Mouse (Mus musculus): Measurements from ENCODE around the gene Nlrp3.
"Not testable (repeated sequence)": the region's sequence is repeated elsewhere in the genome, so short reads cannot be mapped to it uniquely, and the experiment has no call there.

Nlrp3 gene

DNA sequence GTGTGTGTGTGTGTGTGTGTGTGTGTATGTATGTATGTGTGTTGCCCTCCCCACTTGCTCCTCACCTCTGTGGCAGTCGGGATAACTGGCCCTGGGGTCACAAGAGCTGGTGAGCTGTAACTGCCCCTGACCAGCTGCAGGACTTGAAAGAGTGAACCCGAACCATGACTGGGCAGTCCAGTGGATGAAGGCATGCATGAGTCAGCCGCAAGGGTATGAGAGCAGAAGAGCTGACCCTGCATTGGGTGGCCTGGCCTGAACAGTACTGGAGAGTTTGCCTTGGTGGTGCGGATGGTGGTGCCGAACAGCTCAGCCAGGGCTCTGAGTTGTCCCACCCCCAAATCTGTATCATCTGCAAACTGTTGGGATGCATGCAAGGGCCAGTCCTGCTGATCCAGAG is 9.8 kb upstream of the Nlrp3 start:
- intact Hi-C loops (cut with DNase I) = no loop called here

DNA sequence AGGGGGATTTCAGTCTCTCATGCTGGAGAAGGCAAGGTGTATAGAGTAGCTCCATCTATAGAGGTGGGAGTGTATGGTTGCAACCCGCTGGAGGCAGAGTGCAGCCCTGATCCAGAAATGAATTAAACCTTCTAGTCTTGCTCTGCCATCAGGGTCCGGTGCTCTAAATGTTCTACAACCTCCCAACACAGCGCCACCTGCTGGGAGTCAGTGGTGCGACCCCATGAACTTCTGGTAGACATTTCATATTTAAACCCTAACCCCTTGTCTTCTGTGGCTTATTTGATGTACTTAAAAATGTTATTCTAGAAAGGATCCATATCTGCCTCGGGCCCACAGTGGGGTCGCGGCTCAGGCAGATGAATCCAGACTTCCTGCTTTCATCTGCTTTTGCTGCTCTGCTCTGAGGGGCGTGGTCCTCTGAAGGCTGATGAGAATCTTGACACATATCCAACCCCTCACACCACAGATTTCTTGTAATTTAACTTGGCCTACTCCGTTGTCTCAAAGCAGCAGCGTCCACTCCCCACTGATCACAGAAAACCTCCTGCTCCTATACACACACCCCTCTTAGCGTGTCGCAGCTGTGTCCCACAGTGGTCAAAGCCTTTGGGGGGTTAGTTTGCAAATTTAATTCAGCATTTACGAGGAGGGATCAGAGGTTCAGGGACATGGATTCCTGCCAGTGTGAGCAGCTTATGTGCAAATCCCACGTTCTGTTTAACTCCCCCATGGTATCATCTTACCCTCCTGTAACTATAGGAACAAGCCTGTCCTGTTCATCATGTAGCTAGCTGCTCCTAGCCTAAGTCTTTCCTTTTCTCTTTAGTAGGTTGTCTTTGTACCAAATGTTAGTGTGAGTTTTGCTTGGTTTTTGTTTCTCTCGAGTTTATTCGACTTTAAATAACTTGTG is 3.9 kb upstream of the Nlrp3 start:
- intact Hi-C loops (cut with DNase I) = no loop called here

DNA sequence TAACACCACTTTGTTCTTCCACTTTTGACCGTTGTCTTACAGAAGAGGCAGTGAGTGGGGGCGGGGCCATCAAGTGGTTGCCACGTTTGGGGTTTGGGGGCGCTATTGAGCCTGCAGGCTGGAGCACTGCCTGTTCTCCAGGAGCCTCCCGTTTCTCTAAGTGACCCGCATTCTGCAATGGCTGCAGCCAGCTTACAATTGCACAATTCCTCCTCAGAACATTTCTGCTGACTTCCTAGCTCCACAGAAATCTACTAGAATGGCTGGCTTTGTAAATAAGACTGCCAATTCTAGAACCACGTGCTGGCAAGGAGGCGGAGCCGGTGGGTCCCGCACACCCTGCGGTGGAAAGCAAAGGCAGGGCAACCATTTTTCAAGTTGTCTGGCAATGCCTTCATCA is 3.0 kb upstream of the Nlrp3 start:
- intact Hi-C loops (cut with DNase I) = no loop called here

DNA sequence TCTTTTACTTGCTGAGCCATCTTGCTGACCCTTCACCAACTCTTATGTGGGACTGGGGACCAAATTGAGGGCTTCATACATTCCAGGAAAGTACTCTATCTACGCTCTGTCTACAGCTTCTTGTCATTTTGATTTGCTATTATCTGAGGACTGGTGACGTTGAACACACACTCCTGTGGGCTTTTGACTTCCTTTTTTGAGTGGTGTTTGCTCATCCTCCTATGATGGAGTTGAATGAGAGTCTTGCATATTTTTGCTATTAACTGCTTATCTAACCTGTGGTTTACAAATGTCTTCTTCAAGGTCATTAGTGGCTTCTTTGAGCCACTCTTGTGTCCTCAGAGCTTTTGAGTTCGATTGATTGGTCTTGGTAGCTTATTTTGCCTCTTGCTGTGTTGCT is 1.2 kb upstream of the Nlrp3 start:
- intact Hi-C loops (cut with DNase I) = no loop called here

DNA sequence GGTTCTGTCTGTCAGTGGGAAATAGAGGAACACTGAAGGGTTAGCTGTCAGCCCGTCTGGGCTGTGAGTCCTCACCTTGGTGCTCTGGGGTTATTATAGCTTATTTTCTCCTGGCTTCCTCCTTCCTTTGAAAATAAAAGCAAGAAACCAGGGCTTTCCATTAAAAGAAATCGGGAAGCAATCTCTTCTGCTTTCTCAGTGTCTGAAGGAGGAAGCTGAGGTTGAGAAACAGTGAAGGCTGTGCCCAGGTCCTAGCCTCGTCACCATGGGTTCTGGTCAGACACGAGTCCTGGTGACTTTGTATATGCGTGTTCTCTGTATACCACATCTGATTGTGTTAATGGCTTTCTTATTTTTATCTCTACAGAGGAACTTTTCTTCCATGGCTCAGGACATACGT is 1.1 kb downstream of the Nlrp3 start:
- intact Hi-C loops (cut with DNase I) = no loop called here

DNA sequence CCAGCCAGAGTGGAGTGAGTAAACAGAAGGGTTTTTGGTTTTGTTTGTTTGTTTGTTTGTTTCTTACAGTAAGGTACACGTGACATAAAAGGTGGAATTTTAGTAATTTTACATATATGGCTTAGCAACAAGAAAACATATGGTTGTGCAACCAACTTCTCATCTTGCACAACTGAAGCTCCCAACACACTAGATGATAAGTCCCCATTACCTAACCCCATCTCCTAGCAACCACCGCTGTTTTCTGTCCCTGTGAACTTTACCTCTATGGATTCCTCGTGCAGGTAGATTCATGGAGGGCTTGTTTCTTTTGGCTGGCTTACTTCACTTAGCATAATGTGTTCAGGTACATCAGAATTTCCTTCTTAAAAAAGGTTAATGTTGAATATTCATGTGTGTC is 2.0 kb downstream of the Nlrp3 start:
- intact Hi-C loops (cut with DNase I) = no loop called here

DNA sequence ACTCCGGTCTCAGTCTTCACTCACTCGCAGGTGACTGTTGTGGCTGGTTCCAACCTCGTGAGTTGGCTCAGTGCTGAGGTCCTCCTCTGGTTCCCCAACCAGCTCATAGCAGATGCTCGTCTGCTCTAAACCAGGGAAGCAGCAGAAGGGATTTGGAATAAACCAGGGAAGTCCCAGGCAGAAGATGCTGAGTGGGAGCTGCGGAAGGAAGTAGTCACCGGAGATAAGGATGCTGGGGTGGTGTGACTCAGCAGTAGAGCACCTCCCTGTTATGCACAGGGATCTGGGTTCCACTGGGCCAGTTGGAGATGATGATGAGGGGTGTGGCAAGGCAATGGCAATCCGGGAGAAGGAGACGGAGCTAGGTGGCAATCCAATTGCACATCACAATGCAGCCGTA is 2.6 kb downstream of the Nlrp3 start:
- intact Hi-C loops (cut with DNase I) = no loop called here

DNA sequence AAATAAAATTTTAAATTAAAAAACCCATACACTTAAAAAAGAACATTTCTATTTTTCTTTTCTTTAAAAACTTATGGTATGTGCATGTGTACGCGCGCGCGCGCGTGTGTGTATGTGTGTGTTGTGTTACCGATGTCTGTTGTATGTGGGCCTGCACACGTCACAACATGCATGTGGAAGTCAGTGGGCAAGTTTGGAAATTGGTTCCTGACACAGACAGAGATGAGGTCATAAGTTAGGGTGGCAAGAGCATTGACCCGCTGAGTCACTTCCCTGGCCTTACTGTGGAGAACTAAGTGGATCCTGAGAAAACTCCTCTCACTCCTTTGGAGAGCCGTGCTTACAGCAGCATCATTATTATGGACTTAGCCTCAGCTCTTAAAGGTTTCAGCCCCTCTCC is 12.8 kb downstream of the Nlrp3 start:
- intact Hi-C loops (cut with DNase I) = no loop called here

DNA sequence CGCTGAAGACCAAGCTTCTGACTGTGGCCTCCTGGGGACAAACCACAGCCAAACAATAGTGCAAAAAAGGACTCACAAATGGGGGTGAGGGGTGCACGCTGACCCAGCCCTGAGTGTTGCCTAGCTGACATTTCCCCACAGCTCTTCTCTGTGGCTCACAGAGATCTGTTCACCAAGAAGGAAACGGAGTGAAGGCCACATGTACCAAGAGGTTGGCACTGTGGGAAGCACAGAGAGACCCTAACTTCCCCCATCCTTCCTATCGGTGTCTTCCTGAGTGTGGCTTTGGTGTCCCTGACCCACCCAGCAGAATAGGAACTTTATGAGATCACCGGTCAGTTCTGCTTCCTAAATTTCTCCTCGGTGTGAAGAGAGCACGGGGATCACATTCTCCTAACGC is 13.2 kb downstream of the Nlrp3 start:
- intact Hi-C loops (cut with DNase I) = no loop called here

DNA sequence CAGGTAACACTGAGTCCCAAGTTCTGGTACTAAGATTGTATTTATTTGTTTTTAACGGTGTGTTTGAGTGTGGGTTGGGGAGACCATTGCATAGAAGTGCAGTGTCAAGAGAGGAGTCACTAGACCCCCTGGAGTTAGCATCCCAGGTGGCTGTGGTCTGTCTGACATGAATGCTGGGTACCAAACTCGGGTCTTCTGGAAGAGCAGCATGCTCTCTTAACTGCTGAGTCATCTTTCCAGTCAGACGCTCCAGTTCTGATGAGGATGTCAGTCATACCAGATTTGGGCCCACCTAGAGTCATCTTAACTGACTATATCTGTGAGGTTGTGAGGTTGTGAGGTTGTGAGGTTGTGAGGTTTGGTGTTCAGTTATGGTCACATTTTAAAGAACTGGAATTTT is 19.5 kb downstream of the Nlrp3 start:
- intact Hi-C loops (cut with DNase I) = no loop called here

DNA sequence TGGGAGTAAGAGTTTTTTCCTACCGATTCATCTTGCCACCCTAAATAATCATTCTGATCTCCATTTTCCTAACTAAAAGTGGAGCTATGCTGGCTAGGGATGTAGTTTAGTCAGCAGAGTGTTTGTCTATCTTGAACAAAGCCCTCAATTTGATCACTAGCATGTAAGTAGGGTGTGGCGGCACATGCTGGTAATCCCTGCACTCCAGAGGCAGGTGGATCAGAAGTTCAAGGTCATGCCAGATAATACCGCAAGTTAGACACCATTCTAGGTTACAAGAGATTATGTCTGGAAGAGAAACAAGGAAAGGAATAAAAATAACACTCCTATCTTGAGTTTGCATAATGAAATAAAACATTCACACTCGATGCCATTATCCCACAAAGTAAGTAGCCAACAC is 21.0 kb downstream of the Nlrp3 start:
- intact Hi-C loops (cut with DNase I) = no loop called here

DNA sequence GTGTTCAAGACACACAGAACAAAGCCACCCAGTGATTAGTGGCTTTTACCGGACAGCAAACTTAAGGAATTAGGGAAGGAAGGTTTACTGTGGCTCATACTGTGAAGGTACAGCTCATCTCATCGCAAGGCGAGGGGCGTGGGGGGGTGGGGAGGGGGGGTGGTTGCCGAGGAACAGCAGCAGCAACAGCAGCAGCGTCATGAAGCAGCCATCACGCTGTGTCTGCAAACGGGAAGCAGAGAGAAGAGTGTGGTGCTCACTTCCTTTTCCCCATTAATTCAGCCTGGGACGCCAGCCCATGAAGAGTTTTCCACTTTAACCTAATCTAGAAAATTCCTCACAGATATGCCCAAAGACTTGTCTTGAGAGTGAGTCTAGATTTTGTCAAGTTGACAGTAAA is 21.5 kb downstream of the Nlrp3 start:
- intact Hi-C loops (cut with DNase I) = no loop called here

DNA sequence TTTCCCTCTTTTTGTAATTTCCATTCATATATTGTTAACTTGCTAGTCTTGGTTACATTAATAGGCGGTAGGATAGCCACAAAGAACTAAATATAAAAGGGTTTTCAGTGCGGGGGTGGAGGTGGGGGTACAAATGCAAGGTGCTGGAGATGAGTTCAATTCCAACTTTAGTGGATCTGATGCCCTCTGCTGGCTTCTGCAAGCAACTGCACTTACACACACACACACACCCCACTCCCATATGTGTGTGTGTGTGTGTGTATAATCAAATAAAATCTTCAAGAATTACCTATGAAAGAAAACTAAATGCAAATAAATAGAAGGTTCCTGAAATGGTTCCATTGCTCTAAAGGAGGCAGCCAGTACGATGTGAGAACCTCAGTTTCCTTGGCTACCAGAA is 27.9 kb downstream of the Nlrp3 start:
- intact Hi-C loops (cut with DNase I) = loop anchor here (1.0 kb wide), 1 partner anchor 44 kb away; no protein-coding TSS in a partner anchor

DNA sequence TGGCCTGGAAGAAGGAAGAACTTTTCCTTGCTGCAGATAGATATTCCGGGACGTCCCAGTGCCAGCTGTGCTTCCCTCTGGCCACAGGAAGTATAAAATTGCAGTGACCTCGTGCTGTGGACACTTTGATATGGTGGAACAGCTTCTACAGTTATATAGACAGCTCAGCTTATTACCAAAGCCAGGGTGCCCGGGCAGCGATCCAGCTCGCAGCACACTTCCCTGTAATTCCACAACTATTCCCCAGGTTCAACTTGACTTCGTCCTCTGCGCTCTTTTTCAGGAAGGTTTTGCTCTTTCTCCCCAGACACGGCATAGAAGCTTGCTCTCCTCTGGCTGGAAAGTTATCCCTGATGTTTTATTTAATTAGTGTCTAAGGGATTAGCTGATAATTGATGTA is 34.4 kb downstream of the Nlrp3 start:
- intact Hi-C loops (cut with DNase I) = no loop called here

DNA sequence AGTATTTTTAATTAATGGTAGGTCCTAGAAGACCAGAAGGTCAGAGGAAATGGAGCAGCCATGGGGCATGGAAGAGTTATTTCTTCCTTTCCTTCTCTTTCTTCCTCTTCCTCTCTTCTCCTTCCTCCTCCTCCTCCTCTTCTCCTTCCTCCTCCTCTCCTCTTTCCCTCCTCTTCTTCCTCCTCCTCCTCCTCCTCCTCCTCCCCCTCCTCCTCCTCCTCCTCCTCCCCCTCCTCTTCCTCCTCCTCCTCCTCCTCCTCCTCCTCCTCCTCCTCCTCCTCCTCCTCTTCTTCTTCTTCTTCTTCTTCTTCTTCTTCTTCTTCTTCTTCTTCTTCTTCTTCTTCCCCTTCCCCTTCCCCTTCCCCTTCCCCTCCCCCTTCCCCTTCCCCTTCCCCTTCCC is 34.8 kb downstream of the Nlrp3 start, which contains the start of gene Olfr222:
Gene Olfr222 (minus strand): TSS at position 101 of the 400 bp plus-strand sequence.
- intact Hi-C loops (cut with DNase I) = not testable (repeated sequence)

DNA sequence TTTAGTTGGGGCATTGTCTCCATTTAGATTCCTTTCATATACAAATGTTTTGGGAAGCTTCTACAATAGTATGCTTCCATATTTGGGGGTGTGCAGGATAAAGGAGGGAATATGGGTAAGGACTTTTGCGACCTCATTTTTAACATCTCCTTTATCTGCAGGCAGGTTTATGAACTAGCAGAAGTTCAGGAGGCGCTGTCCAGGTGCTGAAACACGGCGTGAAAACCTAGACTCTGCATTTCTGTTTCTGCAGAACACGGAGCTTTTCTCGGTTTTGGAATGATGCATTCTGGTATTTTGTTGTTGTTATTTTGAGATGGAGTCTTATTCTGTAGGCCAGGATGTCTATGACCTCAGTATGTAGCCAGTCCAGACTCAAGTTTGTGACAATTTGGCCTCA is 43.2 kb downstream of the Nlrp3 start:
- intact Hi-C loops (cut with DNase I) = no loop called here

DNA sequence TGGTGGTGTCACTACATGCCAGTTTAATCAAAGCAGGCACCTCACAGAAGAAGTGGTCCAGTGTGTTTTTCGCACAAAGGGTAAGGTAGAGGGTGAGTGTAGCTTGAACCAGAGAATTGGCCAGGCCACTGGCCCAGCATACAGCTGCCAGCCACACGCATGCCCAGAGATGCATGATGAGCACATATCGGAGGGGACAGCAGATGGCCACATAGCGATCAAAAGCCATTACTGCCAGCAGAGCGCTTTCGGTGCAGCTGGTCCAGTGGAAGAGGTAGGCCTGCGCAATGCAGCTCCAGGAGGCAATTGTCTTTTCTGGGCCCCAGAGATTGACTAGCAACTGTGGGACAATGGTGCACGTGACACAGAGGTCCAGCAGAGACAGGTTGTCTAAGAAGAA is 48.1 kb downstream of the Nlrp3 start:
- intact Hi-C loops (cut with DNase I) = no loop called here

DNA sequence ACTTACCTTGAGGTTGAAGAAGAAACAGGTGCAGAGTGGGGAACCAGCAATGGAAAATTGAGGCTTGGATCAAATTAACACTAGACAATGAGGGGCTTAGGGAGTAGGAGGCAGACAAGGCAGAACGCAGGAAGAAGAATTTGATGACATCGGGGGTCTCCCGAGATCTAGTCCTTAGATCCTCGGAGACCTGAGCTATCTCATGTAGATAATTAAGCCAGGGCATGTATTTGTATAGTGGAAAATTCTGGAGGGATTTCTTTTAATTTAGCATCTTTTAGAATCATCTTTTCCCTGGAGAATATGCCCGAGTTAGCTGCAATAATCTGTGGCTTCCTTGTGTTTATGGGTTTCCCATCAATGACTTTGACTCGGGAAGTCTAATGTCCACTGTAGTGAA is 51.8 kb downstream of the Nlrp3 start, which contains the start of gene Olfr223:
Gene Olfr223 (minus strand): TSS at position 101 of the 400 bp plus-strand sequence.
- intact Hi-C loops (cut with DNase I) = no loop called here

DNA sequence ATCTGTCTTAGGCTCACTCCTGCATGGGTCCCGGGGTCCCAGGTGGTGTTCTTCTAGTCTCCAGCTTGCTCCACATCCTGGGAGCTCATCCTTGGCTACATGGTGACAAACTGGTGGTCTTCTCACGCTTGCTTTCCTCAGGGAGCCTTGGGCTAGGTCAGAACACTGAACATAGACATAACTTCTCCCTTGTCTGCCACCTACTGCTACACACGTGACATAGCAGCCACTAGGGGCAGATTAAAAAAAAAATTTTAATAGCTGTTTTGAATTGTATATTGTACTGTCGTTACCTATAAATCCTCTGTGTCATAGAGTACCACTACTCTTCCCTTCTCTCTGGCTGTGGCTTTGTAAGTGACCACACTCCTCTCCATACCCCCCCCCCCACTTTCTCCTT is 54.7 kb downstream of the Nlrp3 start:
- intact Hi-C loops (cut with DNase I) = no loop called here

DNA sequence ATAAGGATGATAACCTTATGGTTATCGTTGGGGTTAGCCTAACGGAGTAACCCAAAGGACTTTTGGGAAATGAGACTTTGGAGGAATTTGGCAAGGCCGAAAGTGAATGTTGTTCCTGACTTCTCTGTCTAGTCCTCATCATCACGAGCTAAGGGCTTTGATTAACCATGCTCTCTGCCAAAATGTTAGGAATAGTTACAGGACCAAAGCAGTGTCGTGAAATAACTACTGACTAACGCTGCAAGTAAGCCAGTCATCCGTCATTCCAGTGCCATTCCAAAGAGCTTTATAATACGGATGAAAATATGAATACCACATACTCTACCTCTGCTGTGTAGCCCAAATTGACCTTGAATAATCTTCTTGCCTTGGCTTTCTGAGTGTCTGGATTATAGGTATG is 55.6 kb downstream of the Nlrp3 start:
- intact Hi-C loops (cut with DNase I) = no loop called here

DNA sequence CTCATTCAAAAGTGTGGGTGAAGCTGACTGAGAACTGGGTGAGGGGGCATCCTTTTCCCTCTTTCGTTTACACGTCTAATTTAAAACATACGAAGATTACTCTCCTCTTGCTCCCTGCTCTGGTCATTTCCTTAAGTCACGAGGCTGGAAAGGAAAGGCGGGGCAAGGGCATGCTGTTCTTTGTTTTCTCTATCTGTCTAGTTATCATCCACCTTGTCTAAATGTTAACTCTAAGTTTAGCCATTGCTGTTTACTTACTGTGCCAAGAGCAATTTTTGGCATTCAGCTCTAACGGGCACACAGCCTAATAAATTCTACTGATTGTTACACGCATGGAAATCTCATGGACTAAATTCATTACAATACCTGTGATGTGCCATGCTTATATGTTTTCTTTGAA is 57.8 kb downstream of the Nlrp3 start:
- intact Hi-C loops (cut with DNase I) = no loop called here

DNA sequence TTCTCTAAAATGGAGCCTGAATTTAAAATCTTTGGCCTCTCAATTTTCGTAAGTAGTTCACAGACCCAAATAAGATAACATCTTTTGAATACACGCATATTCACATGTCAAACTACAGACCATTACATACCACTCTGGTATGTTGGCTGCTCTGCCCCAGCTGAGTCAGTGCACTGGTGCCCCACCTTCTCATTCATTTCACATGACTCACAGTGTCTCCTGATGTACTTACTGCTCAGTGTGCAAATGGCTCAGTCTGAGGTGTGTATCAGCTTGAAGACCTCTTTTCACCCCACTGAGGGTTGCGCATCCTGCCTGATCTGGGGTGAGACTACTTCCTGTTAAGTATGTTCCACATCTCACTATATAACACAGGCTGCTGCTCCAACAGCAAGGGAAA is 59.5 kb downstream of the Nlrp3 start:
- intact Hi-C loops (cut with DNase I) = no loop called here

DNA sequence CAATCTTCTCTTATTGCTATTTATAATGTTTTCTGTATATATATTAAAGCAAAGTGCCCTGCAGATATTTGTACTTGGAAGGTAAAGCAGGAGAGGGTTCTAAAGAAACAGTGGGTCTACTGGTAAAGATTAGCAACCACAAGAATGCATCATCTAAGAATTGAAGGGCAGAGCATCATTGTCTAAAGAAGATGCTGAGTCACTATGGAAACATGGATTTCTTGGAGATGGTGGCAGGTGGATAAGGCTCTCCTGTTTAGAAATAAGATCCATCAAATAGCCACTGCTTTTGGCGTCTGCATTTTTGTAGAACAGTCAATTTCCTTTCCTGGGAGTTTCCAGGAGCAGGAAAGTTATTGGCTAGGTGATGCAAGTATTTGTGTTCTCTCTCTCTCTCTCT is 60.9 kb downstream of the Nlrp3 start:
- intact Hi-C loops (cut with DNase I) = no loop called here
